Mouse (Mus musculus): ENCODE data around the gene S1pr4. TPM values are rescaled to one million over a fixed set of nuclear protein-coding genes. Genes with fewer than 3 reads are reported as not detected.

Gene S1pr4
- polyA plus RNA-seq, 1 experiment: 0.94 TPM

GRCm38 (mm10) chr10:81494260-81495041 lies 5.5 kb downstream of the S1pr4 start:
- DNase-seq (ENCODE audit: extremely low spot score in 1 of 2, low spot score in 1 of 2): no peak

GRCm38 (mm10) chr10:81493601-81494220 lies 6.2 kb downstream of the S1pr4 start:
- no peak for DNase-seq (ENCODE audit: extremely low spot score in 1 of 2, low spot score in 1 of 2)

DNA sequence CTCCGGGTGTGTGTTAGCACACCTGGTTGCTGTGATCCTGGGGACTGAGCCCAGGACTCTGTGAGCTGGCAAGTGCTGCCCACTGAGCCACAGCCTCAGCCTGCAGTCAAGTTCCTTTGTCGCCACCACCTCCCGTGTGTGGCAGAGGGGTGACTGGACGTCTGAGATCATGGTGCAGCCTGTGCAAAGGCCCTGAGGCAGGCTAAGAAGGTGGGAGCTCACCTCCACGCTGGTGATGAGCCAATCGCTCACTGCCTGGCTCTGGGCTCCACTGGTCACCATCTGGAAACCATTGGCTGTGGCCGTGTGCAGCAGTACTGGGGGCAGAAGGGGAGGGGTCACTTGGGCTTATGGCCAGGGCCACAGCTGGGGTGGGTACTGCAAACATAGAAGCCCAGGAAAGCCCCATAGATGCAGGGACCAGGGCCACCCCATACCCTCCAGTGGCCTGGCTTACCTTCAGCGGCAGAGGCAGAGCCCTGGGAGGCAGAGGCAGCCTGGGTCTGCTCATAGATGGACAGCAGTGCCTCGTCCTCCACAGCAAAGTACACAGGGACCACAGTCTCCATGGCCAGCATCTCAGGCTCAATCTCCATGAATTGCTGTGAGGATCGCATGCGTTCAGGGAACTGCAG lies 7.2 kb downstream of the S1pr4 start:
- DNase-seq (ENCODE audit: extremely low spot score in 1 of 2, low spot score in 1 of 2): no peak

GRCm38 (mm10) chr10:81491018-81491417 lies 8.9 kb downstream of the S1pr4 start:
- DNase-seq (ENCODE audit: extremely low spot score in 1 of 2, low spot score in 1 of 2): no peak

DNA sequence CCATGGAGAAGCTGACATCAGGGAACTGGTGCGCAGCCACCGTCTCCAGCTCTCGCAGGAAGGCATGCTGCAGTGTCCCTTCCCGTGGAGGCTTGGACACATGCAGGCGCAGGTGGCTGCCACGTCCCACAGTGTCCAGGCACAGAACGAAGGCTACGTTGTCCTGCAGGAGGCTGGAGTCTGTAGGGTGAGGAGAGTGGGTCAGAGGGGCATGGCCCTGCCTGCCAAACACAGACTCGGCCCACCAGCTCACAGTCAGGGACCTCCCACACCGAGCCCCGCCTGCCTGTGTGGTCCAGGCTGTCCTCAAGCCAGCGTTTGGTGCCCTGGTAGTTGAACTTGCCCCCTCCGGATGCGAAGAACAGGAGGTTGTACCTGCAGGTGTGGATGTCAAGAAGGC lies 10.0 kb downstream of the S1pr4 start:
- DNase-seq (ENCODE audit: extremely low spot score in 1 of 2, low spot score in 1 of 2): no peak

GRCm38 (mm10) chr10:81488081-81488480 lies 11.9 kb downstream of the S1pr4 start:
- DNase-seq (ENCODE audit: extremely low spot score in 1 of 2, low spot score in 1 of 2): no peak

- no peak for DNase-seq (ENCODE audit: extremely low spot score in 1 of 2, low spot score in 1 of 2)
Observed at GRCm38 (mm10) chr10:81486496-81486895, 13.4 kb downstream of the S1pr4 start.

DNA sequence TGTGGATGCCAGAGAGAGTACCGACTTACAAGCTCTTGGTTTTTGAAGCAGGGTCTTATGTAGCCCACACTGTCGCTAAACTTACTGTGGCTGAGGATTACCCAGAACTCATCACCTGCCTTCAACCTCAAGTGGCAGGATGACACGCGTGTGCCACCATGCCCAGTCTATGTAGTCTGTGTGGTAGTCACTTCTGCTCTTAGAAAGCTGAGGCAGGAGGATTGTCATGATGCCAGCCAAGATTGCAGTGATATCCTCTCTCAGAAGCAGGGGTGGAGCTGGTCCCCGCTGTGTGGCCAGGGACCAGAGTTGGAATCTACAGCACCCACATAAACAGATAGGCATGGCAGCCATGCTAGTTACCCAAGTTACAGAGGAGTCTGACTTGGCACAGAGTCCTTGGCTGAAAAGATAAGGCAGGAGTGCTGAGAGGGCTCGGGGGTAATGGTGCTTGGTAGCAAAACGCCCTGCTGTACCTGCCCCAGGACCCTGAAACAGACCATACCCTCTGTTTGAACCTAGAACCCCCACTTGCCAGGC lies 14.4 kb downstream of the S1pr4 start:
- no peak for DNase-seq (ENCODE audit: extremely low spot score in 1 of 2, low spot score in 1 of 2)

- DNase-seq (ENCODE audit: extremely low spot score in 1 of 2, low spot score in 1 of 2): no peak
Observed at GRCm38 (mm10) chr10:81485060-81485449, 14.9 kb downstream of the S1pr4 start.

DNA sequence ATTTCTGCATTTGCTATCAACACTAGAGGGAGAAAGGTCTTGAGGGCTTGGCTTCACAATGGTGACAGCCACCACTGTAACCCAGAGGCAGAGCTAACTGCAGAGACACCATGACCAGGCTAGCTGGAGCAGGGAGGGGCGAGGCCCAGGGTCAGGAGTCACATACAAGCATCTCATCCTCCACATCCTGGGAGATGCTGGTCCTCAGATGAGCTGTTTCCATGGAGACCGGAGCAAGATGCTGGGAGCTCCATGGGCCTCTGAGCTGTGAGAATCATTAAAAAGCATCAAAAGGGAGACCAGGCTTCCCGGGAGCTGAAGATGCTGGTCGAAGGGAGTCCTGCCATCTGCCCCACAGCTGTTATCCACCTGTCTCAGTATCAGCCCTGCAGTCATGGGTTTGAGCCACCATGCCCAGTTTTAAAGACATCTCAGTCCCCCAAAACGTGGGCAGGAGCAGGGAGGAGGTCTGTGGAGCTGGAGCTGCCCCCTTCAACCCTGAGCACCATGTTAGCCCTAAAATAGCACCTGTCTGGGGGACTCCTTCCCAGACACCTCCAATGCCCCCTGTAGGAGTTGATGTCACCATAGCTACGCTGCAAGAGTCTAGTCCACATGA lies 15.4 kb downstream of the S1pr4 start:
- DNase-seq (ENCODE audit: extremely low spot score in 1 of 2, low spot score in 1 of 2): no peak

- peak in 1 of 2 experiments; percentile 68 for DNase-seq (ENCODE audit: extremely low spot score in 1 of 2, low spot score in 1 of 2)
Observed at GRCm38 (mm10) chr10:81483983-81484382, 15.9 kb downstream of the S1pr4 start.

DNA sequence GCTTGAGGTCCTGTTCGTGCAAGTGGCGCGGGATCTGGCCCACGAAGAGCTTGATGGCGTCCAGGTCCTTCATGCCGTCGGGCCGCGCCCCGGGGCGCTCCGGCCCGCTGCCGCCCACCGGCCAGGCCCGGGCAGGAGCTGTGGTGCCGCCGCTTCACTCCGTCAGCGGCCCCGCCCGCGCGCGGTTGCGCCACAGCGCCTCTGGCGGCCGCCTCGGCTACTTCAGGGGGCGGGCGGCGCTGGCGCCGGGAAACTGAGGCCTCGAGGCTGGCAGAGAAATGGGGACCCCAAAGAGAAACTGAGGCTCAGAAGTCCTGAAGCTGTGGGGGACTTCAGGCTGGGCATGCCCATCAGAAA lies 17.4 kb downstream of the S1pr4 start, which contains the start of gene Celf5:
Gene Celf5 (minus strand): TSS at position 177 of the 357 bp plus-strand sequence.
- peak in 1 of 2 experiments; percentile 82 for DNase-seq (ENCODE audit: extremely low spot score in 1 of 2, low spot score in 1 of 2)

DNA sequence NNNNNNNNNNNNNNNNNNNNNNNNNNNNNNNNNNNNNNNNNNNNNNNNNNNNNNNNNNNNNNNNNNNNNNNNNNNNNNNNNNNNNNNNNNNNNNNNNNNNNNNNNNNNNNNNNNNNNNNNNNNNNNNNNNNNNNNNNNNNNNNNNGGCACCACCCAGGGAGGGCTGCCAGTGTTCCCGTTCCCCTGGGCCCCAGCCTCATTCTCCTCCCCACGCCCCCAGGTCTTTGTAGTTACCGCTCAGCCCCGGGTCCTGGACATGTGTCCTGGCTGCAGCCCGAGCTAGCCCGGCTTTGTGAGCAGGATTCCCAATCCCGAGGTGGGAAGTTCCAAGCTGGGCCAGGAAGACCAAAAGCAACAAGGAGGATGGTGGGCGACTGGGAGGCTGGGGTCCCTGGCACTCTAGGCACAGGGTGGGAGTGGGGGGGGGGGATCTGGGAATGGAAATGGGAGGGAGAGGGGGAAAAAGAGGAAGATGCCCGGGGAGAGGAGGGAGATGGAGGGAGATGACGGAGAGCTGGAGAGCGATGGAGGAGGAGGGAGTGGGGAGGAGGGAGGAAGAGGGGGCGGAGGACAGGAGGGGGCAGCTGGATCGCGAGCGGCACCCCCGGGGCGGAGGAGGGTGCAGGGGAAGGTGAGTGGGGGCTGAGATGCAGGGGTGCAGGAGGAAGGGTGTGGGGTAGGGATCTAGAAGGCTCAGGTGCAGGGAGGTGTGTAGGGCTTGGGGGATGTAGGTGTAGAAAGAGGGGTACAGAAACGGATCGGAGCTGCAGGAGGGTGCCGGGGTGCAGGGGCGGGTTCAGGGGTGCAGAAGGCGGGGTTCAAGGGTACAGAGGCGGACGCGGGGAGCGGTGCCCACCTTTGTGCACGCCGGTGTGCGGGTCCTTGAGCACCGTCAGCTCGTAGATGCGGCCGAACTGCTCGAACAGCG lies 18.1 kb downstream of the S1pr4 start:
- no peak for DNase-seq (ENCODE audit: extremely low spot score in 1 of 2, low spot score in 1 of 2)

DNA sequence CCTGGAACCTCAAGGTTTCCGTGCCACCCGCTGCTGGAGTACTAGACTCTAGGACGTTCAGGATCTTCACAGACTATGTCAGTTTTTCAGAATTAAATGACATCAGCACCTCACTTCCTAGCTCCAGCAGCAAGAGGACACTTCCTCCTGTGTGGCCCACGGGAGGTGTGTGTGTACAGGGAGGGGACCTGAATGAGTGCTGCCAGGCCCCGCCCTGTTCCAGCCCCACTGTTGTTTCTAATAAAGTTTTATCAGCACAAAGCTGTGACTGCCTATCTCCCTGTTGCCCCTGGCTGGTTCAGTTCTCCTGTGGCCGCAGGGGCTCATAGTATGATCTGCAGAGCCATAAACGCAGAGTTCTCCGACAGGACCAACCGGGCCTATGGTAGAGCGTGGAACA lies 25.5 kb downstream of the S1pr4 start:
- no peak for DNase-seq (ENCODE audit: extremely low spot score in 1 of 2, low spot score in 1 of 2)

DNA sequence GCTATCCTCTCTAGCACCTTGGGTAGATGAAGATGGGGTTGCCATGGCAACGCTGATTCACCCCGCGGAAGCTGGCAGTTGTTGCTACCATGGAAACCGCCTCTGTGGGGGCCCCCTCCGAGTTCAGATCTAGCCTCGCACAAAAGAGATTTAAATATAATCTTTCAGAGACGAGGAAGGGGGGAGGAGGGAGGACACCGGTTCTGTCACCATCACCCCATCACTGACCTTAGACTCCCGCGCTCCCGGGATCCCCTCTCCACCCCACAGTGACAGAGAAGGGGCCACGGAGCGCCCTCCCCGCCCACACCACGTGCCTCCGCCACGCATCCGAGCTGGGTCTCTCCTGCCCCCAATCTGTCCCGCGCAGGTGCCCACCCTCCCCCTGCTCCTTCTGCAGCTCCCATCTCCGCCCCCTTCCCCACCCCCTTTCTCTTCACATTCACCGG lies 26.9 kb downstream of the S1pr4 start:
- peak; percentile 91 to 95 for DNase-seq (ENCODE audit: extremely low spot score in 1 of 2, low spot score in 1 of 2)

DNA sequence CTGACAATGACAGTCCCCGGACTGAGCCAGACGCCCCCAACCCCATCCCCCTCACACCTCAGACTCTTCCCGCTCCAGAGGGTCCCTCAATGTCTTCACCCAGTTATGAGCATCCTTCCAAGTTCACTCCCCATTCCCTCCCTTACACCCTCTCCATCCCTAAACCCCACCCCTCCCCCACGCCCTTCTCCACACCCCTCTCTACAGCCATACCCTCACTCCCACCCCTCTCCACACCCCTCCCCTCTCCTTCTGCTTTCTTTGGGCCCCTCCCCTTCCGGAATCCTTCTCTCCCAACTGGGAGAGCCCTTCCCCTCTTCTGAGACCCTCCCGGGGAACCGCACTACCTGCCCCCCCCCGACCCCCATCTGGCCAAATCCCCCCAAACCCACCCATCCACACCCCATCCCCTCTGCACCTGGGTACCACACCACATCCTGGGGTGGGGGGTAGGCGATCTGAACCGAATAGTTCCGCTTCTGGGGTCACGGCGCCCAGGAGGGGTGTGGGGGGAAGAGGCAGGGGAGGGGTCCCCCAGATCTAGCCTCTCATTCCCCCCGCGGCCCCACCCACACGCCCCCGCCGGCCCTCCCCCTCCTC lies 27.4 kb downstream of the S1pr4 start:
- no peak for DNase-seq (ENCODE audit: extremely low spot score in 1 of 2, low spot score in 1 of 2)

- DNase-seq (ENCODE audit: extremely low spot score in 1 of 2, low spot score in 1 of 2): peak in 1 of 2 experiments; percentile 64
Observed at GRCm38 (mm10) chr10:81470454-81470853, 29.5 kb downstream of the S1pr4 start.

GRCm38 (mm10) chr10:81469253-81469652 lies 30.7 kb downstream of the S1pr4 start:
- DNase-seq (ENCODE audit: extremely low spot score in 1 of 2, low spot score in 1 of 2): peak; percentile 79 to 86

DNA sequence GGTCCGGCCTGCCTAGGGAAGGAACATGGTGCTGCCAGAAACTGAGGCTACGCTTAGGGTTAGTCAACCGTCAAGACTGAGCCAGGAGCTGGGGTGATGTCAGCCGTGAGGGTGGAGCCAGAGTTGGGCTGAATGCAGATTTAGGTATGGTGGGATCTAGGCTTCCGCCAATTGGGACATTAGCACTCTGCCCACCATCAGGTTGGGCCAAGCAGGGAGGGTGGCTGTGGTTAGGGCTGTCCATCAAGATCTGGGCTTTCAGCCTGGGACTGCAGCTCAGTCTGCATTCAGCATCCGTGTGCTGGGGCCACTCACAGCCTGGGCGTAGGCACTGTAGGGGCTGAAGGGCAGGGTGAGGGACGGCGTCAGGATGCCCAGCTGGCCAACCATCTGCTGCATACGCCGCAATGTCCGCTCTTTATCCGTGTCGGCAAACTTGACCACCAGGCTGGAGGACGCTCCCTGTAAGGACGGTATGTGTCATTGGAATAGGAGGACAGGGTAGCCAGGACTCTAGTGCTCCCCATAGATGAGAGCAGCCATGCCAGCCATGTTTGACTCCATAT lies 32.2 kb downstream of the S1pr4 start:
- no peak for DNase-seq (ENCODE audit: extremely low spot score in 1 of 2, low spot score in 1 of 2)

Data from frontal cortex, adult 2 months (tissue).